Mouse (Mus musculus): ENCODE measurements around the gene Otulin. TPM values are rescaled to one million over a fixed set of nuclear protein-coding genes. Genes with fewer than 3 reads are reported as not detected.

The Otulin gene
- polyA plus RNA-seq, 1 experiment from 2014 or later = 30.1 TPM

DNA sequence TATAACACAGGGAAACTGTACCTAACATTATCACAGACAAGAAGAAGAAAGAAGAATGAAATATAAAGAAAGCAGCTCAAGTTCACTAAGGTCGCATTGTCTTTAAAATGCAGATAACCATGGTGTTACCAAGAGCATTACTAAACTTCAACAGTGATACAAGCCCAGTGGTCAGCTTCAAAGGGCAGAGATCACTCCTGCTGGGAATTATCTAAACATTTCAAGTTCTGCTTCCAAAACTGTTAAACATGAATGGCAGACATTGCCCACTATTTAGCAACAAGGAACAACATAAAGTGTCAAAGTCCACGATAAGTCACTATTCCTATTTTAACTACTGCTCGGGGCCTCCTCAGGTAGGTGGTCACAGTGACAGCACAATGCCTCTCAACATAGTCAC is 25.9 kb downstream of the Otulin start:
- Histone ChIP-seq H3K9ac (replicated peaks; ENCODE audit: low read length) (no peak overlapping the region), H3K27ac (ENCODE audit: low read length) (no peak overlapping the region), H3K4me2 (replicated peaks; ENCODE audit: low read depth, low read length) (no peak overlapping the region), H3K36me3 (ENCODE audit: insufficient read depth, low read length) (peaks cover 29% of the 10 kb centered on the region), H3K9me3 (ENCODE audit: low read length) (no peaks in the 10 kb centered on the region), H3K4me1 (ENCODE audit: insufficient read depth, low read length) (0 out of 2 replicates have a peak, but pooled peaks cover 4% of the 10 kb centered on the region), H3K27me3 (ENCODE audit: insufficient read depth, low read length) (no peaks in the 10 kb centered on the region), H3K4me3 (ENCODE audit: low read length) (no peak overlapping the region)
- ATAC-seq (ENCODE audit: low FRiP score, low TSS enrichment) = no peak
- WGBS = 93% methylated on average over 3 of the region's 3 CpGs

DNA sequence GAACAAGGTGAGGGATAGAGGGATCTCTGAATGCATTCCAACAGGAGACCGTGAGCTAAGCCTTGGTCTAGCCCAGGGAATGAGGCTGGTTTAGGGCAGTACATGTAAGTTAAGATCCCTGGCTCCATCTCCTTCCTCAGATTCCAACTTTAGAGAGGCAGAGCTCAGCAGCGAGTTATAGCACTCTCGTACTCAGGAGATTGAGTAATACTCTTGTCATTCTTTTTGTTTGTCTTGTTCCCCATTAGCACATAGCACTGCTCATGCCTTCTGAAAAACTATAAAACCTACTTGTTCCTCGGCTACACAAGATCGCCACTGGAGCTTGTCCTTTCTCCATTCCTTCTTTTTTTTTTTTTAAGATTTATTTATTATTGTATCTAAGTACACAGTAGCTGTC is 30.0 kb downstream of the Otulin start:
- Histone ChIP-seq H3K9me3 (ENCODE audit: low read length) (no peaks in the 10 kb centered on the region), H3K9ac (replicated peaks; ENCODE audit: low read length) (no peak overlapping the region), H3K27me3 (ENCODE audit: insufficient read depth, low read length) (no peaks in the 10 kb centered on the region), H3K4me2 (replicated peaks; ENCODE audit: low read depth, low read length) (no peak overlapping the region), H3K4me1 (ENCODE audit: insufficient read depth, low read length) (no peaks in the 10 kb centered on the region), H3K27ac (ENCODE audit: low read length) (no peak overlapping the region), H3K4me3 (ENCODE audit: low read length) (no peak overlapping the region), H3K36me3 (ENCODE audit: insufficient read depth, low read length) (peaks cover 19% of the 10 kb centered on the region)
- no peak for ATAC-seq (ENCODE audit: low FRiP score, low TSS enrichment)
- WGBS = 84% methylated on average over 5 of the region's 5 CpGs

DNA sequence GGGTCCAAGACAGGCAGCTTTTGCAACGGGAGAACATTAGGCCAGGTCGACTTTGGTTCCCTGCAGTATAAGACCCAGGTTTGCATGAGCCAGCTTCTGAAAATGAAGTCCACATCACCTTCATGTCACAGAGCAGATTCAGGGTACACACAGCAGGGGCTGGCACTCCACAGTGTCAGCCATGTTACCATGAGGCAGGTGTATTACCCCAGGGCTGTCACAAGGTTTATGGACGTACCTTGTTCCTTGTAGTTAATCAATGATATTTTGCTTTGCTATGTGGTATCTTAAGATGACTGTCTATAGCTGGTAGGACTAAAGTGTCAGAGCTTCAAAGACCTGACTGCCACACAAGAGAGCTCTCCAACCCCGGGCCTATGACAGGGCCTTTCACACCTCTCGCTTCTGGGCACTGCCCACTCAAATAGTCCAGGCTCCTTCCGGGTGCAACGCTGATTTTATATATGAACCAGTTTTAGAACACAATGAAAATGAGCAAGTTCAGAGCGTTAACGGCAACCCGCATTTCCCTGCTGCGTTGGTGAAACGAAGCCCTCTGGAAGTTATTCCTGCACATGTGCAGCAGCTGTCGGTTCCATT is 31.6 kb downstream of the Otulin start:
- Histone ChIP-seq H3K9ac (replicated peaks; ENCODE audit: low read length) (no peak overlapping the region), H3K4me2 (replicated peaks; ENCODE audit: low read depth, low read length) (no peak overlapping the region), H3K36me3 (ENCODE audit: insufficient read depth, low read length) (peaks cover 23% of the 10 kb centered on the region), H3K4me1 (ENCODE audit: insufficient read depth, low read length) (no peaks in the 10 kb centered on the region; the same call in 1 of the 2 replicates), H3K9me3 (ENCODE audit: low read length) (no peaks in the 10 kb centered on the region), H3K4me3 (ENCODE audit: low read length) (no peak overlapping the region), H3K27me3 (ENCODE audit: insufficient read depth, low read length) (no peaks in the 10 kb centered on the region), H3K27ac (ENCODE audit: low read length) (no peak overlapping the region)
- no peak for ATAC-seq (ENCODE audit: low FRiP score, low TSS enrichment)
- WGBS = 89% methylated on average over 13 of the region's 13 CpGs

DNA sequence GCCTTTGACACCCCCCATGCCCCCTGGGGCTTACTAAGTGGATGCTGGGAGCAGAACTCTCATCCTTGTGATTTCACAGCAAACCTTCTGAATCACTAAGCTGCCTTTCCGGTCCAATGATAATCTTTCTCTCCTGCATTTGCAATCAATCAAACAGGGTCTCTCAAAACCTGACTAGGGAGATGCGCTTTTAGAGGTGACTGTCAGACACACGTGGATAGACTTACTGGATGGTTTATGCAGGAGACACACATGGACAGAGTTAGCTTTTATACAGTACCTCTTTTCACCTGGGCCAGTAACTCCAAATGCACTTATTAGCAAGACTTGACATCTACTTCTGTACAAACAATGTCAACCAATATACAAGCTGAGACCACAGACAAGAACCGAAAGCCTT is 33.0 kb downstream of the Otulin start:
- Histone ChIP-seq H3K9me3 (ENCODE audit: low read length) (no peaks in the 10 kb centered on the region), H3K4me1 (ENCODE audit: insufficient read depth, low read length) (no peaks in the 10 kb centered on the region; the same call in 1 of the 2 replicates), H3K36me3 (ENCODE audit: insufficient read depth, low read length) (peaks cover 33% of the 10 kb centered on the region), H3K27ac (ENCODE audit: low read length) (no peak overlapping the region), H3K27me3 (ENCODE audit: insufficient read depth, low read length) (no peaks in the 10 kb centered on the region), H3K9ac (replicated peaks; ENCODE audit: low read length) (no peak overlapping the region), H3K4me3 (ENCODE audit: low read length) (no peak overlapping the region), H3K4me2 (replicated peaks; ENCODE audit: low read depth, low read length) (no peak overlapping the region)
- WGBS = 86% methylated on average over 4 of the region's 4 CpGs
- no peak for ATAC-seq (ENCODE audit: low FRiP score, low TSS enrichment)

DNA sequence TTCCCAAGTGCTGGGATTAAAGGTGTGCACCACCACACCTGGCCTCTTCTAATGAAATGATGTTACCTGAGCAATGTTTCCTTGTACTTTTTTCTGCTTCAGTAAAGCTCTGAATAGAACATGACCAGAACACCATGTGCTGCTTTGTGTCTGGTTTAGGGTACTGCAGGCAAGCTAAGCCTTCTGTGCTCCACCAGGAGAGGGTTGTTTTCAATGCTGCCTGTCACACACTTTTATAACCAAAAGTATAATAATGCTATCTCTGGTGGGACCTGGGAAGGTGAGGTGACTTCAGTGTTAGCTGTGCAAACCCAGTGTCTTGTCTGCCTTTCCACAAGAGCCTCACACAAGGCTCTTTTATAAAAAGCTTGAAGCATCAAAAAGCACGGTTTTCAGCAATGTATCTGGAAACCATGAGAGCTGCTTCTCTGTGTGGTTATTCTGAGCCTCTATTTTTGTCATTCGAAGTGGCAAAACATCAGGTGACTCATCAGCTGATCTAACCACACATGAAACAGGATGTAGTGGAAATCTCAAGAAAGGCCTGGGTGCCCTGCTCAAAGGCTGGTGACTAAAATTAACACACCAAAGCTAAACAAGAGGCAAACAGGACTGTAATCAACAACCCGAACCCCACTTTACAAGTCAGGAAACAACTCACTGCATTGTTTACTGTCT is 33.9 kb downstream of the Otulin start:
- Histone ChIP-seq H3K4me2 (replicated peaks; ENCODE audit: low read depth, low read length) (no peak overlapping the region), H3K9me3 (ENCODE audit: low read length) (no peaks in the 10 kb centered on the region), H3K27me3 (ENCODE audit: insufficient read depth, low read length) (no peaks in the 10 kb centered on the region), H3K36me3 (ENCODE audit: insufficient read depth, low read length) (peaks cover 32% of the 10 kb centered on the region), H3K4me3 (ENCODE audit: low read length) (no peak overlapping the region), H3K9ac (replicated peaks; ENCODE audit: low read length) (no peak overlapping the region), H3K27ac (ENCODE audit: low read length) (no peak overlapping the region), H3K4me1 (ENCODE audit: insufficient read depth, low read length) (no peaks in the 10 kb centered on the region; the same call in 1 of the 2 replicates)
- ATAC-seq (ENCODE audit: low FRiP score, low TSS enrichment) = no peak
- 76% methylated on average over 3 of the region's 3 CpGs for WGBS

DNA sequence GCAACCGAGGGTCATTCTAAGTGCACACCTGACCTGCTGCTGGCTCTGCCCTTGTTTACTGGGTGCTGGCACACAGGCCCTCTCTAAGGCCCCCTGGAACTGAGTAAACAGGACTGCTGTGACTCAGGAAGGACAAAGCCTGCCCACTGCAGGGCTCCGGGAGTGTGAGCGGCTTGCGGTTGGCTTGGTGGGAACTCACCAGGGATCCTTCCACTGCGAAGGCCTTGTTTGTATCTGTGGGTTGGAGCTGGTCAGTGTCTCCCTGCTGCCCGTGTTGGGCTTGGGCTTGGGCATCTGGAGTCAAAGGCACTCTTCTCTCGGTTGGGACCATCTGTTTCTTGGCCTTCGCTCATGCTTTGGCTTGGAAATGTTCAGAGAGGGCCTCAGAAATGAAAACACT is 34.9 kb downstream of the Otulin start:
- Histone ChIP-seq H3K27ac (ENCODE audit: low read length) (no peak overlapping the region), H3K9ac (replicated peaks; ENCODE audit: low read length) (no peak overlapping the region), H3K4me1 (ENCODE audit: insufficient read depth, low read length) (no peaks in the 10 kb centered on the region; the same call in 1 of the 2 replicates), H3K4me2 (replicated peaks; ENCODE audit: low read depth, low read length) (no peak overlapping the region), H3K4me3 (ENCODE audit: low read length) (no peak overlapping the region), H3K27me3 (ENCODE audit: insufficient read depth, low read length) (no peaks in the 10 kb centered on the region), H3K9me3 (ENCODE audit: low read length) (no peaks in the 10 kb centered on the region), H3K36me3 (ENCODE audit: insufficient read depth, low read length) (peaks cover 35% of the 10 kb centered on the region)
- ATAC-seq (ENCODE audit: low FRiP score, low TSS enrichment) = 0 out of 2 replicates have a peak, but pooled peaks have one; percentile 44
- WGBS = 58% methylated on average over 8 of the region's 8 CpGs

DNA sequence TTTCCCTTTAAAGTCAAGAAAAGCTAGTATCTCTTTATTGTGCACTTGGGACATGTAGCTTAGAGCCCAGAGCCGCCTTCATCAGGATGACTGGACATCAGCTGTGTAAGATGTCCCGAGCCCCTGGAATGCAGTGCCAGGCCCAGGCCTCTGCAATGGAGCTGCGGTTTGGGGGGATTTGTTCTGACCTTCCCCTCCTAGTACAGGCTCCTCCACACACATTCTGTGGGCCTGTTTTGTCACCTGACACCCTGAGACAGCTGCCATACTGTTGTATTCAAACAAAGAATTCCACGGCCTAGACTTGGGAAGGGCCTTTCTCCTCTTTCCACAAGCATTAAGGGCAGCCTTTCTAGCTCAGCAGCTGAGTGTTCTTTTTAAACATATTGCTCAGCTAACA is 35.5 kb downstream of the Otulin start:
- no peak overlapping the region for H3K9ac ChIP-seq (replicated peaks; ENCODE audit: low read length)
- no peaks in the 10 kb centered on the region for H3K27me3 ChIP-seq (ENCODE audit: insufficient read depth, low read length)
- peak; percentile 50; the same call in 1 of the 2 replicates for ATAC-seq (ENCODE audit: low FRiP score, low TSS enrichment)
- no peaks in the 10 kb centered on the region; the same call in 1 of the 2 replicates for H3K4me1 ChIP-seq (ENCODE audit: insufficient read depth, low read length)
- WGBS = 41% methylated on average over 4 of the region's 4 CpGs
- H3K36me3 ChIP-seq (ENCODE audit: insufficient read depth, low read length) = peaks cover 35% of the 10 kb centered on the region
- H3K4me3 ChIP-seq (ENCODE audit: low read length) = no peak overlapping the region
- no peak overlapping the region for H3K4me2 ChIP-seq (replicated peaks; ENCODE audit: low read depth, low read length)
- peak overlapping the region; percentile 28; the same call in 1 of the 2 replicates for H3K27ac ChIP-seq (ENCODE audit: low read length)
- H3K9me3 ChIP-seq (ENCODE audit: low read length) = no peaks in the 10 kb centered on the region

DNA sequence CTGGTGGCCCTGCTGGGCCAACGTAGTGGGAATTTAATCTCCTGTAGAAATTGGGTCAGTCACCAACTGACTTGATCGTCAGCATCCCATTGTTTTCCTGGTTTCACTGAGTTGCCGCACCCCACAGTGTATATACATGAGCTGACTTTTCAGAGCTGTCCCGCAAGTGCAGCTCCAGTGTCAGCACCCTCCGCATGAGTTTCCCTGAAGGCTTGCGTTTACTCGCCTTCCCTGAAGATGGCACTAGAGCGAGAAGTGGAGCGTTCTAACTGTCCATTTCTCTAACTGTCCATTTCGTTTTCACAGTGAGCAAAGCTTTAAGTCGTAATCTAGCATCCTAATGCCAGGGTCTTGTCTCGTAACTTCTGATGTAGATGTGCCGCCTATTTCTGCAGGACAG is 36.8 kb downstream of the Otulin start:
- Histone ChIP-seq H3K36me3 (ENCODE audit: insufficient read depth, low read length) (peaks cover 30% of the 10 kb centered on the region), H3K9me3 (ENCODE audit: low read length) (no peaks in the 10 kb centered on the region), H3K9ac (replicated peaks; ENCODE audit: low read length) (no peak overlapping the region), H3K4me1 (ENCODE audit: insufficient read depth, low read length) (no peaks in the 10 kb centered on the region; the same call in 1 of the 2 replicates), H3K27ac (ENCODE audit: low read length) (no peak overlapping the region), H3K4me2 (replicated peaks; ENCODE audit: low read depth, low read length) (no peak overlapping the region), H3K27me3 (ENCODE audit: insufficient read depth, low read length) (no peaks in the 10 kb centered on the region), H3K4me3 (ENCODE audit: low read length) (no peak overlapping the region)
- 81% methylated on average over 13 of the region's 13 CpGs for WGBS
- ATAC-seq (ENCODE audit: low FRiP score, low TSS enrichment) = peak; percentile 16; the same call in 1 of the 2 replicates

DNA sequence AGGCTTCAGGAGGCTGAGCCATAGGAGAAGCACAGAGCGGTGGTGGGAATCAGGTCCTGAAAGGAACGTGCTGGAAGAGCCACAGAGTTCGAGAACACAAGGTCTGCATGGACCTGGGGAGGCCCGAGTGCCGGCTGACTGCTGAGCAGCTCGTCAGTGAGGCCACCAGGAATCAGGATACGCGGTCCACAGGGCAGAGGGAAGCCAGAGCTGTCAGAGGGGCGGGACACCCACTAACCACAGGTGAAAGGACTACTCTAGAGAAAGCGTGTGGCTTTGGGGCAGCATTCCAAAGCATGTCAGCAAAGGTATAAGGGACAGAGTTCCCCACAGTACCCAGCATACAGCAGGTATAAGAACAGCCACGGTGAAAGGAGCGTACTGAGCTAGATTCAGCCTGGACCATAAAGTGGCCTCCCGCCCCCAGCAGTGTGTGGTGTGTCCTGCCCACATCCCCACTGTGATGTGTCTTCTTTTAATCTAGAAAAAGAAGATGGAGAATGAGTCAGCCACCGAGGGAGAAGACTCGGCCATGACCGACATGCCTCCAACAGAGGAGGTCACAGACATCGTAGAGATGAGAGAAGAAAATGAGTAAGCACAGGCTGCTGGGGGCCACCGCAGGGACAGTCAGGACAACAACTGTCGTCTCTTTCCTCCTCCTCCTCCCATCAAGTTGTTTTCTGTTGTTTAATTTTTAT is 37.7 kb downstream of the Otulin start:
- Histone ChIP-seq H3K27me3 (ENCODE audit: insufficient read depth, low read length) (no peaks in the 10 kb centered on the region), H3K36me3 (ENCODE audit: insufficient read depth, low read length) (peaks cover 30% of the 10 kb centered on the region), H3K4me1 (ENCODE audit: insufficient read depth, low read length) (no peaks in the 10 kb centered on the region; the same call in 1 of the 2 replicates), H3K4me2 (replicated peaks; ENCODE audit: low read depth, low read length) (no peak overlapping the region), H3K27ac (ENCODE audit: low read length) (no peak overlapping the region), H3K9me3 (ENCODE audit: low read length) (no peaks in the 10 kb centered on the region), H3K9ac (replicated peaks; ENCODE audit: low read length) (no peak overlapping the region), H3K4me3 (ENCODE audit: low read length) (no peak overlapping the region)
- ATAC-seq (ENCODE audit: low FRiP score, low TSS enrichment) = no peak
- 79% methylated on average over 19 of the region's 19 CpGs for WGBS

All from kidney, embryonic 16.5 days (tissue).